Mouse (Mus musculus) cerebellum, postnatal 10 days (tissue): ENCODE data around the gene Myo5a.
A peak's percentile ranks its signal among the peaks of the same experiment; 100 is the strongest.

Source experiments
- DNase-seq, 2 experiments: peaks; one replicate each; pipeline ENCODE4 v3.0.0; 2021; ENCODE audit warnings: mixed read lengths in 2 of 2

Gene Myo5a

DNA sequence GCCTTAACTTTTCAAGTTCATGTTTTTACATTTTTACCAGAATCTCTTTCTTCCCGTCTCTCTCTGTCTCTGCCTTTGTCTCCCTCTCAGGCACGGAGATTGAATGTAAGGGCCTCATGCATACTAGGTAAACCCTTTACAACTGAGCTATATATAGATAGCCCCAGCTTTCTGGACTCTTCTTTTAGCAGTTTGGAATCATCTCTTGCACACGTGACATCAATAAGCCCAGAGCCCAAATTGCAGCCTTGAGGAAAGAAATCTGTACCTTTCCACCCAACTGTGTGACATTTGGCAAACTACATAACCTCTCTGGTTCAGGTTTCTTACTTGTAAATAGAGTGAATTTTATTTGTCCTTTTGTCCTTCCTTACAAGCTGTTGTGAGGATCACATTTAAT is 1.5 kb downstream of the Myo5a start:
- DNase-seq = no peak

DNA sequence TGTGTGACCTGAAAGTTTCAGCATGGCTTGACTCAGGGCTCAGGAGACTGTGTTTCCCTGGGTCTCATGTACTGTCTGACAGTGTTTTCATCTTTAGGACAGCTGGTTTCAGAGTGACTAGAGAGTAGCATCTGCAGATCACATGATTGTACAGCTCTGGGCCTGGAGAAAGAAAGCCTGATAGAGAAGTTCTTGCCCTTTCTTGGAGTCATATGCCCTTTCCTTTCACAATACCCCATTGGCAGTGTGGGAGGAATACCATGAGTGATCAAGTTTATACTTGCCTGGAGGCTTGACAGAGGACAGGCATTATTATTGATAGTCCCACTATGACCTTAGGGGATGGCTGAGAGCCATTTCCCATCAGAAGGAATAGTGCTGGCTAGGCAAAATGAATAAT is 6.4 kb downstream of the Myo5a start:
- DNase-seq = no peak

DNA sequence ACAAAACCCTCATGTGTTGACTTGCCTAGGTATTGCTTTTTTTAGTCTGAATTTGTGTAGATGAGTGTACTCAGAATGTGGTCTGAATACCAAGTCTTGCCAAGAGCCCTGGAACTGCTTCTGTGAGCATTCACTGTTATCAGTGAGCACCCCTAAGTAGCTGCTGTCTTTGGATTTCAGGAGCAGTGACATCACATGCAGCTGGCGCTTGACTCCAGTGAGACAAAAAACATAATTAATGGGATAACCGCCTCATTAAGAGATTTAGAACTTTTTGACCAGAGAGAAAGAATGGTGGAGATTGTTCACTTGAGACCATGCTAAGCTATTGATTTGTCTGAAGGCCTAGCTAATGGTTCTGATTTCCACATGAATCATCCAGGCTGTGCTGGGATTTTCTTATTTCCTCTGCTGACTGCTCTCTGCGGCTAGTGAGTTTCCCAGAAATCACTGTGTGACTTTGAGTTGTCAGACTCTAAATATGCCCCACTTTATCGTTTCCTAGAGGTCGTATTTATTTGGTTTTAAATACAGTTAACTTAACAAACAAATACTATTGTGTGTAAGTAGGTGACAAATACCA is 14.5 kb downstream of the Myo5a start:
- DNase-seq = no peak

DNA sequence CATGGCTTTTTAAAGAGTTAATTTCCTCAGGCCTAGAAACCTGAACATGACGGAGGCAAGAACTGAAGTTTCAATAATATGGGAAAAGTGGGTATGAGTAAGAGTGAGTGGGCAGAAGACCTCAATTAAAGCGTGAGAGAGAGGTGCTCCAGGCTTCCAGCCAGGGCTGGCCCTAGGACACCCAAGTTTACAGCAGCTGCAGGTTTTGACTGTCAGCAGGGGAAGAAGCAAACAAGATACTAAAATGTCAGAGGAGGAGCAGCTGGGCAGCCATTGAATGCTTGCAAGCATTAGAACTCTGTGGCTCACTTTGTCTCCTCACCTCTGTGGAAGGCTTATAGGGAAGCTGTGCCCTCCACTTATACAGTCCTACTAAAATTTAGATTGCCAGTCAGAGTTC is 17.0 kb downstream of the Myo5a start:
- no peak for DNase-seq

DNA sequence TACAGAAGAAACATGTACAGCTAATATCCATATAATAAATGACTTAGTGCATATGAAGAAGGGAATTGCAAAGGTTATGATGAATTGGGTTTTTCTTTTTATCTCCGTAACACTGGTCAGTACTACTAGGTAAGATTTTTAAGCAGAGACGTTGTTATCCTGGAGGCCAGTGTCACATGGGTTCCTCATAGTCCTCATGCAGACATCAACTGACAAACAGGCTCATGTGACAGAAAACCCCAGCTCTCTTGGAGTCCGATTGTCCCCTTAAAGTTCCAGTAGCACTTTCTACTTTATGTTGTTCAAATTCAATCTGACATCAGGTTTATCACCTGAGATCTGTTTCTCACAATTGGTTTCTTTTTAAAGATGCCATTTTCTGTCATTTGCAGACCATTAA is 18.5 kb downstream of the Myo5a start:
- DNase-seq = no peak

DNA sequence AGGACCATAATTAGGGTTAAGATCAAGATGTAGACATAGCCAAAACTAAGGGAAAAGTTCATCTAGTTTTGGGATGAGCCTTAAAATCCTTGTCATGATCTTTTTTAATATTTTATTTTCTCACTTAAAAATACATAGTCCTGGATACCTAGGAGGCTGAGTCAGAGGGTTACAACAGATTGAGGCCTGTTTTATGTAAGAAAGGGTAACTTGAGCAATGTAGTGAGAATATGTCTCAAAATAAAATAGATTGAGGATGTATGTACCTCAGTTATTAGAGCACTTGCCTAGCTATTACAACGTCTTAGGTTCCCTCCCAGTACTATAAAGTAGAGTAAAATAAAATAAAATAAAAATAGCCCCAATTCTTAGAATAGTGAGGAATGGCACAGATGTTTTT is 21.3 kb downstream of the Myo5a start:
- DNase-seq = no peak

DNA sequence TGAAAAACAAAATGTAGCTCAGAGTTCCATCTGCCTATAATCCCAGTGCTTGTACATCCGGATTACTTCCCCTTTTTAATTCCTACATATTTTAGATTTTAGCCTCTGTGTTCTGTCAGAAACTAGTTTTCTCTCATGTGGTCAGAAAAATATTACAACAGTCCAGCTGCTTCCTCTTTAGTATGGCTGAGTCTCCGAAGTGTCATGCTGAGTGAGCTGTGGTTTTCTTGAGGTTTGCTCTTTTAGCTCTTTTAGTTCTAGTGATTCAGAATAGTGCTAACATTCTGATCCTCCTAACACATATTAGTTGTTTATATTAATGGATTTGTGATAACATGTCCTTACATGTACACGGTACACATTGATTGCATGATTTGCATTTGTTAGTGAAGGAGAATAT is 23.9 kb downstream of the Myo5a start:
- no peak for DNase-seq

DNA sequence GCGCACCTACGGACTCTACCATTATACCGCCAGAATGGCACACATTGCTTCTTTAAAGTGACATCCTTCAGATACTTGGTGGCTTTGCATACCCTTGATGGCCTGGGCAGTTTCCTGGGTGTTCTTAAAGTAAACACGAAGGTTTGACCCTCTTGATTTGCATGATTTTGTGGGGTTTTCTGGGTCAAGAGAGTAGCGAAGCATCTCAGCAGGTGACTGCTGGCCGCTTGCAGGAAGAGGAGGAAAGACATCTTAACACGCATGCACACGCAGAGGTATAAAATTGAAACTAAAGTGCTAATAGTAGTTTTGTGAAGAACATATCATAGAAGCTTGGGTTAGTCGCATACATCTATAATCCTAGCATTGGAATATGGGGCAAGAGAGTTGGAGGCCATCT is 28.1 kb downstream of the Myo5a start:
- no peak for DNase-seq

DNA sequence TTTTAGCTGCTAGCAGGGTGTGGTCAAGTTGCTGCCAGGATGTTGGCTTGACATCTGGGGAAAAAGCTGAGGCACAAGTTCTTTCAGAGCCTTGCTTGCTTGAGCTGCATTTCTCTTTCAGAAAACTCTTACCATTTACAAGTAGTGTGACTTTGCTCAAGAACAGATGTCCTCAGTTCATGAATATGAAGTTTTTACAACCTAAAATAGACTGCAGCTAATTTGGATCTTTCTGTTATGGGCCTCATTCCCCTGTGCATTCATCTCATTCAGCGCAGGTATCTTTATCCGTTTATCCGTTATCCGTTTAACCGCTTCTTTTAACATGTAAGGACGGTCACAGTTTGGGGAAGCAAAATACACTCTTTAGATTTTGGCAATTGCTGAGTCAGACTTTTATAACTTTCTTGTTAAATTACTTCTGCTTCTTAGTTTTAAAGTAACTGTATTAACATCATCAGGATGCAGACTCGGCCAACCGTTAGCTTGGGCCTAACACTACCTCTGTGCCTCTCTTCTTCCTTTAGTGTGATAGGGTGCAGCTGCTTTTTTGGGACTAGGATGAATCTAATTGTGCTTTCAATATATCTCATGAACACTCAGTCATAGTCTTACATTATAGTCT is 29.5 kb downstream of the Myo5a start:
- DNase-seq = no peak

DNA sequence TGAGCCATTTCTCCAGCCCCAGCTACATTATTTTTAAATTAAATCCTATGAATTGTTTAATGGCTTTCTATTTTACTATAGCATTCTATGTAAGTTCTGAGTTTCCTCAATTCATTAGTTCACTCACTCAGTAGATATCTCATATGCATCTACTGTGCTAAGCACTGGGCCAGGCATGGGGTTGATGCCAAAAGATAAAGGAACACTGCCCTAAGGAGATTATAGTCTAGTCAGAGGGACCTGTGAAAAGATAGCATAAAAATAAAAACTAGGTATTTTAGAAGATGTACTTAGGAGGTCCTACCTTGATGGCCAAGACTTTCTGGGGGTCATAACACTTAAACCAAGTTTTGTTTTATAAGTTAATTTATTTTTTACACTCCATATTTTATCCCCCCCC is 31.3 kb downstream of the Myo5a start:
- DNase-seq = no peak

DNA sequence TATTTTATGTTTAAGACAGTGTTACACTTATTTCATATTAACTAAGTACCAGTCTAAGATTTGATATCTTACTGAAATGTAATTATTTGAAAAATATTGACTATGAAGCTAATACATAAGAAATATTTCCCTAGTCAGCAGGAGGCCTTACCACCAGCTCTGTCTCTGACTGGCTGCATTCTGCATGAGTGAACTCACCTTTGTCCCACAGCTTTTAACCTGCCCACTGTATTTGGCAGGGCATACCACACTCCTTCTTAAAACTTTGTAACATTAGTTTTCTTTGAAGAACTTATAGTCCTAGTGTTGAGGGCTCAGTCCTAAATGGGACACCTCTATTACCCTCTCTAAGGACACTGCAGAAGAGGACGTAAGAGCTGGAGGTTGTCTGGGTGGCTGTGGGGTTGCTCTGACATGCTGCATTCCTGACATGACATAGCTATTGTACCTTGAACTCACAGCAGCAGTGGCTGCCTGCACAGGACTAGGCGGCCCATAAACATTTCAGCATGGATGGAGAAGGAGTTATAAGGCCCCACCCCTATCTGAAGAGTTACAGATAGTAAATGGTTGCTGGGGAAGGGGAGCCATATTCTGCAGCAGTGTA is 45.9 kb downstream of the Myo5a start:
- DNase-seq = no peak

DNA sequence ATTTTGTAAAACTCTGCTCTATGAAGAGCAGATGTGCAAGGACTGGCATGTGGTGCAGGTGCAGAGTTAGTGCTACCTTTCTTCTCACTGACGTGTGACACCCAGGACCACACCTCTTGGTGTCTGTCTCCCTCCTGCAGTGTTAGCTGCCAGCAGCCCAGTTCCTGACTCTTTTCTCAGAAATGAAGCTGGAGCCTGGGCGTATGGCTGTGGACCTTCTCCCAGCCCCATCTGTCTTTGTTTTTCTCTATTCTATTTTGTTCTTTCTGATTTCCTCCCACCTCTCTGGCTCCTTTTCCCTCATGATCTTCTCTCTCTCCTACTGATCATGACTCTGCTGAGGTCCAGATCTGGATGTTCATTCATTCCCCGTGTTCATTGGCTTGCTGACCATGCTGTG is 50.3 kb downstream of the Myo5a start:
- no peak for DNase-seq

DNA sequence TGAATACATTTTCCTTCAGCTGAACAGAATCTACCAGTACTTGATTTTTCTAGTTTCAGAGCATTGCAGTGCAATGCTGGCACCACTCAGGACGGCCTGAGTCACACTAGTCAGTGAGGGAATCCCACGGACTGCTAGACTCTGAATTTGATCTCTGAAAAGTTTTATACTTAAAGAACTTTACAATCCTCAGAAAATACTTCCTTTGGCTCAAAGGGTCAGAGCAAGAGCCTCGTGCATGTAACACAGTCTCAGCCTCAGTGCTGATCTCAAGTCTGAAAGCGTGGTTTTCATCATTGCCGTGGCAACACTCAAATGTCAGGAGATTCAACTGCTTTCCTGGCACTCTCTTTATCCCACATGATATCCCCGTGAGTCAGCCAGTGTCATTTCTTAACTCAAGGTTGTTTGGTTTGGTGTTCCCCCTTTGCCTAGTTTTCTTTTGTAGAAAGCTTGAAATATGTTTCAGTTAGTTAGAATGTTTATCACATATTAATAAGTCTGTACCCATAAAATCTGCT is 53.4 kb downstream of the Myo5a start:
- no peak for DNase-seq

DNA sequence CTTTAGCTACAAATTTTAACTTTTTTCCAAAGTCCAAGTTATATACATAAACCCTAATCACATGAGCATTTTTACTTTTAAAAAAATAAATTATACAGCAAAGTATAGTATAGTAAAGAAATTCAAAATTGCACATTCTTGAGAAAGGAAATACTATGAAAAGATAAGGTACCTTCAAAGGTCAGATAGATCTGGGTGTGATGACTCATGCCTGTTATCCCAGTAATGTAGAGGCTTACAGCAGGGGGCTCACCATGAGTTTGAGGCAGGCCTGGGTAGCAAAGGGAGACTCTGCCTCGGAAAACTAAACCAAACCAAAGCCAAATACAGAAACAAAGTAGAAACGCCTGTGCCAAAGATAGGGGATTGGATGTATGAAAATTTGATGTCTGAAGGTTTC is 59.7 kb downstream of the Myo5a start:
- no peak for DNase-seq

DNA sequence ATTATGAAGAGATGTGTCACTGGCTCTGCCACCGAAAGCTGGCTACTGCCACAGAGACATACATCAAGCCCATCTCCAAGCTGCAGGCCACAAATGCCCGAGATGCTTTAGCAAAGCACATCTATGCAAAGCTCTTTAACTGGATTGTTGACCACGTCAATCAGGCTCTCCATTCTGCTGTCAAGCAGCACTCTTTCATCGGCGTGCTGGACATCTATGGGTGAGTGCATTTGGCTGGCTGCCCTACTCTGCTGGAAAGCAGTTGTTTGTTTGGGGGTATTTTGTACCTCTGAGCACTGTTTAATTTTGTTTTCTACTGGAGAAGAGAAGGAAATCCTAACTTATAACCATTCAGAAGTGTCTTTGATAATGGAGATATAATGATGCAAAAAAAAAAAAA is 76.1 kb downstream of the Myo5a start:
- DNase-seq = peak; percentile 3 to 23

DNA sequence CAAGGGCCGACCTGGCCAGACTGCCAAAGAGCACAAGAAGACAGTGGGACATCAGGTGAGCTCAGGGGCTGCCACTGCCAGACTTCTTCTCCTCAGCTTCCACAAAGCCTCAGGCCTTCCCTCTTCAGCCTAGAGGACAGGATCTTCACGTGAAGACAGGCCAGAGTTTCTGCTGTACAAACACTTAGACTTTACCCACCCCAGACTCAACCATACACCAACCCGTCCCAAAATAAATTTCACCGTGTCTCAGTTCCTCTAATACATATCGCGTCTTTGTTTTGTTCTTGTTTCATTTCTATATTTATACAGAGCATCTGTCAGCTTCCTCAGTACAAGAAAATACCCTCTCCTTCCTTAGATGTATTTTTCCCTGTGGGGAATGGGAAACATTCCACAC is 89.7 kb downstream of the Myo5a start:
- no peak for DNase-seq

DNA sequence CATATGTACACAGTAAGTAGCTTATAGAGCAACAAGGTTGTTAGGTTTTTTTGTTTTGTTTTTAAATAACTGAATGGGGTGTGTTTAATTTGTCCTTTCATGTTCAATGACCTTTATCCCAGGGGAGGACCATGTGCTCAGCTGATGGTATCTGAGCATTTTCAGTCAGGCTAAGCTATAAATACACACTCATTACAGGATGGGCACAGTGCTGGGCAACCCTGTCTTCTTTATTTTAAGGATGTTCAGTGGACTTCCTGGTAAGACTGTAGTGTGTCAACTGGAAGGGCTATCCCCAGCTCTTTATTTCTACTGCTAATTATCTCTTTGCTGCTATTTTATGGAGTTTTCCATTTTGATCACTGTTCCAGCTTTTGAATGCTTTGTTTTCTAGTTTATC is 92.8 kb downstream of the Myo5a start:
- DNase-seq = no peak

DNA sequence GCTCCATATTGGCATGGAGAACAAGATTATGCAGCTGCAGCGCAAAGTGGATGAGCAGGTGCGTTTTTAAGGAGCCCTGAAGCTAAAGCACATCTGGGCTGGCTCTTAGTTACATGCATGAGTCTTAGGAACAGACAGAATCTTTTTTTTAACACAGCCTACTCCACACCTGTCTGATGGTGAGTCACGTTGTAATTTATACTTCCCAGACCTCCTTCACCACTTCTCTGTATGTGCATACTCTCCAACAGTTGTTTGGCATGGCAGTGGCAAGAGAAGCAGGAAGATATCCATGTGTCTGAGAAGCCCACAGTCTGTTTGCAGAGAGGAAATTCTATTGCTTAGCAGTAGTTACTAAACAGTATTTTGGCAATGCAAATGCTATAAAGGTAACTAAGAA is 100.9 kb downstream of the Myo5a start:
- DNase-seq = no peak

DNA sequence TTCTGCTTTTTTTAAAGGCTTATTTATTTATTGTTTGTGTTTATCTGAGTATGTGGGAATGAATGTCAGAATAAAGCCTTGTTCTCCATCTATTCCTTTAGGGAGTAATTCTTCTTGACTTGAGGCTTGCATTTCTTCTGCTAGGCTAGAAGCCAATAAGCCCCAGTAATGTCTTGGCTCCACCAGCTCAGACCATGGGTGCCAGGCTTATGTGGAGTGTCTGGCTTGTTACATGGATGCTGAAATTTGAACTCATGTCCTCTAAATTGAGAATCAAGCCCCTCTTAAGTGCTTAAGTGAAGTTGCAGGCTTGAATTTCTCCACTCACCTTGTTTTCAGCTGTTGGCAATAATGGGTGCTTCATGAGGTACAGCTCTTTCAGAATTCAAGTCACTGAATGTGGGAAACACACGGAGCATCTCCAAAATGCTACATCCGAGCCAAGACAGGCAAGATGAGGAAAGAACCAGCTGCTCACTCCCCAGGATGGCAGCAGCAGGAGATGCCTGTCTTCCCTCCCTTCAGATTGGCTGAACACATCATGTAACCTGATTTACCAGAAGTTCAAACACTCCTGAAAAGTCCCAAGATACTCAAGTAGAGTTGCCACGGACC is 116.9 kb downstream of the Myo5a start:
- DNase-seq = peak; percentile 59 to 74

DNA sequence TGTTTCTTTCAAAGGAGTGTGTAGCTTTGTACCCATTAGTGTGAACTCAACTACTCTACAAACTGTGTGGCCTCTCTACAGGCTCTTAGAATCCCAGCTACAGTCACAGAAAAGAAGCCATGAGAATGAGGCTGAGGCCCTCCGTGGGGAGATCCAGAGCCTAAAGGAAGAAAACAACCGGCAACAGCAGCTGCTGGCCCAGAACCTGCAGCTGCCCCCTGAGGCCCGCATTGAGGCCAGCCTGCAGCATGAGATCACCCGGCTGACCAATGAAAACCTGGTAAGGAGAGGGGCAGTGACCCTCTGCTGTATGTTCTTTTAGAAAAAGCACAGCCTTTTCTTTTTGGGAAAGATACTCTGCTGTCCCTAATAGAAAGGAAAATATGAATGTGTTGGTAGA is 123.0 kb downstream of the Myo5a start:
- DNase-seq = peak; percentile 19 to 35

DNA sequence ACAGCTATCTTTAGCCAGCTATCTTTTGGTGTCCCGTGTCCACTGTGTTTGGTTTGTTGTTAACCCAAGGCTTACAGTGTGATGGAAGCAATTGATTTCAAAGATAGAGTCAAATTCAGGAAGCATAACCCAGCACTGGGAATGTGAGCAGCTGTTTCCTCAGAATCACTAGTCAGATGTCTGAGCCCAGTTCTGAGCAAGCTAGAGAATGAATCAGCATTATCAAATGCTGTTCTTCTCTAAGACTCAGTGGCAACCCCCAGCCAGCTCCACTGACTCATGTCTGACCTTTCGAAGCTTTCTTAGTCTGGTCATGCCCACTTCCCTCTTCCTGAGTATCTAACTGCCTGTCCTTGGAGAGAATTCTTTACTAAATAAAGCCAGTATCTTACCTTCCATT is 125.5 kb downstream of the Myo5a start:
- no peak for DNase-seq

DNA sequence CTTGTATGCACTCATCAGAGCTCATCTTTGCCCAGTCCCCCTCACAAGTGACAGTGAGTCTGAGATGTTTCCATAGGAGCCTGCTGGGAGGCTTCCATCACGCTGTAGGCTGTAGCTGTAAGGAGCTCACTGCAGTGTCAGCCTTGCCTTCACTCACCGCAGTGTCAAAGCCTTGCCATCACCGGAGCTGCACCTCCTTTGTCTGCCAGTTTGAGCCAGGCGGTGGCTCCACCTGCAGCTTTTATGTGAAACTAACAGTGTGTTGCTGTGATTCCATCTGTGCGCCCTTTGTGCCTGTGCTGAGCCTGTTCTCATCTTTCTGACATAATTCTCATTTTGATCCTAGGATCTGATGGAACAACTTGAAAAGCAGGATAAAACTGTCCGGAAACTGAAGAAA is 126.5 kb downstream of the Myo5a start:
- DNase-seq = peak; percentile 77 to 79

DNA sequence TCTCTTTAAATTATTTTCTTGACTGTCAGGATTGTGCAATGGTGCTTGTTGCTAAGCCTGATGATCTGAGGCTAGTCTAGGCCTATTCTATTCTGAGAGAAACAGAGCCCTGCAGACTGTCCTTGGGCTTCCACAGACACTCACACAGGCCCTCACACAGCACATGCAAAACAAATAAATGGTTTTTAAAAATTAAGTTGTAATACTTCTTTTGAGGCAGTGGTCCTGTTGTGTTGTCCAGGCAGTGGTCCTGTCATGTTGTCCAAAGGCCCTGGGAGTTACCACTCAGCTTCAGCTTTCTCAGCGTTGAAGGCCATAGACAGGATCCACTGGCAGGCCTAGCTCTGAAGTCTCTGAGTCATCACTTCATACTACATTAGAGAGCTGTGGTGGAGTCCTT is 130.7 kb downstream of the Myo5a start:
- DNase-seq = no peak

DNA sequence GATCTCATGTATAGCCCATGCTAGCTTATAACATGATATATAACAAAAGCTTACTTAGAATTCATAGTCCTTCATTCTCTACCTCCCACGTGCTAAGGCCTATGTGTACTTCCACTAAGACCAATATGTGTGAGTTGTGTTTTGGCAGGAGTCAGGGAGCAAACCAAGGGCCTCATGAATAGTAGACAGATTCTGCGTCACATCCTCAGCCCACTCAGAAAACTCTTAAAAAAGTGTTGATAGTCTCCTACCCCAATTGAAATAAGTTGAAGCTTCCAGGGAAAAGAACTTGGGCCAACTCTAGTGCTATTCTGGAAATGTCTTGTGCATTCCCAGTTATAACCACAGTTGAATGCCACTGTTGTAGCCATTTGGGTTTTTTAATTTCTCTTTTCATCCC is 131.2 kb downstream of the Myo5a start:
- DNase-seq = no peak
